Mouse (Mus musculus) thymus, postnatal 10 days (tissue): ENCODE measurements around the gene Mob3c.

ENCODE experiments used
- DNase-seq, 2 experiments: peaks; one replicate each; pipeline ENCODE4 v3.0.0; 2021; ENCODE audit warnings: low spot score in 2 of 2

The Mob3c gene

DNA sequence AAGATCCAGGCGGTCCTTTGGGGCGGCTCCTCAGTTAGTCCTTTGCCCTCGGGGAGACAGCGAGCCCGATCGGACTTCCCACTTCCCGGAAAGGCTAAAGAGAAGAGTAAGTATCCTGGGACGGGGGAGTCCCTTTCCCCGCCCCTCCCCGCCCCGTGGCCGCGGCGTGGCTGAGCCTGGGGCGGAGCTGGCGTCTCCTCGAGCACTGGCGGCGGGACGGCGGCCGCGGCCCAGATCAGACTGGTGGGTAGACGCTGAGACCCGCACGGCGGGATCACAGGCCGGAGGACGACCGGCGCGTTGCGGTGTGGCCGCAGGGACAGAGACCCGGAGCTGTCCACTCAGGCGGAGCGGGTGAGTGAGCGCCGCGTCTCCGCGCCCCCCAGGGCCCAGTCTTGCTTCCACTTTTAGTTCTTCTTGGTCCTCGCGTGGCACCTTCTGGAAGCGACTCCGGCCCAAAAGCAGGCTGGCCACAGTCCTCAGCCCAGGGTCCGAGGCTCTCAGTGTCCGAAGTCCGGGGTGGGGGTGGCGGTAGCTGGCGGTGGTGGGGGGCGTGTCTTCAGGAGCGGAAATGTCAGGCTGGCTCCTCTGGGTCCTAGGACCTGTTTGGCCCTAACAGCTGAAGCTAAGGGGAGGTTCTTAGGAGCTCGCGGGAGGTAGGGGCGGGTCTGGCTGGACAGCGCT lies at the start of gene Mob3c:
Gene Mob3c, plus strand, starts transcription at position 205 of the 684 bp plus-strand sequence.
- peak; percentile 32 to 50 for DNase-seq

DNA sequence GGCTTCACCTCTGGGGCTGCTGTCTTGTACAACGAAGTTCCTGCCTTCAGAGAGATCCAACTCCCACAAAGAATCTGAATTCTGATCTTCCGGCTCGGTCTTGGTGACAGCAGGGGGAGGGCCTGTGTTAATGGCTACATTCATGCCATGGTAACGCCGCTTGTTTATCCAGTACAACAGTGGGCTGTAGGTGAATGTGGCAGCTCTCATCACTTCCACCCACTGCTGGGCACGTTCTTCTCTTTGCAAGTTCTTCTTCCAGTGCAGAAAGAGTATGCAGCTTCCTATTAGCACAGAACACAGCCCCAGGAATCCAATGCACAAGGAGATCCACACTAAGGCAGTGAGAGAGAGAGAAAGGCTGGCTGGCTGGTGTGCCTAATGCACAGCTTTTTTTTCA lies 47.6 kb upstream of the Mob3c start:
- DNase-seq, result no peak

DNA sequence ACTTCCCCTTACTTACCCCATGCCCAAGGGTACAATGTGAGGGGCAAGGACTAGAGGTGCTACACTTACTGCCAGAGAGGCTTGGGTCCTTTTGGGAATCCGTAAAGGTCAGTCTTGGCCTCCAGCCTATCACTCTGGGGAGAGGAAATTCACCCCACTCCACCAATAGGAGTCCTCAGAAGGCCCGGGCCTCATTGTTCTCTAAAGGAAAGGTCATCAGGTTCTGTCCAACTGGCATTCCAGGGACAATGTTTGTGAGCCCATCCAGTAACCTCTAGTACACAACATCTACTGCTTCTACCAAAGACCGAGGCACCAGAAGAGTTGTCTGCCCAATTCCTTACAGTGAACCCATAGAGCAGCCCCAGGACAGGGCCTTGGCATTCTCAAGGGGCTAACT lies 47.0 kb upstream of the Mob3c start, which contains the start of gene Tex38:
Gene Tex38, minus strand, starts transcription at position 101 of the 400 bp plus-strand sequence.
- DNase-seq, result no peak

DNA sequence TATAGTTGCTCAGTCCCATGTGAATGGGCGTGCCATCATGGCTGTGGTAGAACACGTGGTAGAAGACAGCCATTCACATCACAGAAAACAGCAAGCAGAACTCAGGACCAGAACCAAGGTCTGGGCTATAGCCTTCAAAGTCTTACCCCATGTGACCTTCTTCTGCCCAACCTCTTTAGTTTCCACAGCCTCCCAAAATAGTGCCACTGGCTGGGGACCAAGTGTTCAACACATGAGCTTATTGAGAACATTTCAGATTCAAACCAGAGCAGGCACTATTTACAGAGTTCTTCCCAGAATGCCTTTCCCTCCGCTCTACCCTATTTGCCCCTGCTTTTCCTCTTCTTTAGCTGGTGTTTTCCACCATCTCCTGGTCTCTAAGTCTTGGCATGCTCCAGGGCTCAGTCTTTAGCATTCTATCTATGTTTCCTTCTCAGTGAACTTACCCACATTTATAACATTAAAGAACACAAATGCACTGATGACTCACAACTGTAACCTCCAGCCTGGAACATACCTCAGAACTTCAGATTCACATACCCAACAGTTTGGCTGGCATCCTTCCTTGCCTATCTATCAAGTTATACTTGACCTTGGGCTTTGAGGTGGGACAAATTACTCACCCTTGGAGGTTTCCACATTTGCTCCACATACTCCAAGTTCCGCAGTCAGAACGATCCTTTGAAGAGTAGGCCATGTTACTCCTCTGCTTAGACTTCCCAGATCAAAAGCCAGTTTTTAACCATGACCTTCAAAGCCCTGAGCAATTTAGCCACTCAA lies 45.7 kb upstream of the Mob3c start:
- no peak for DNase-seq

DNA sequence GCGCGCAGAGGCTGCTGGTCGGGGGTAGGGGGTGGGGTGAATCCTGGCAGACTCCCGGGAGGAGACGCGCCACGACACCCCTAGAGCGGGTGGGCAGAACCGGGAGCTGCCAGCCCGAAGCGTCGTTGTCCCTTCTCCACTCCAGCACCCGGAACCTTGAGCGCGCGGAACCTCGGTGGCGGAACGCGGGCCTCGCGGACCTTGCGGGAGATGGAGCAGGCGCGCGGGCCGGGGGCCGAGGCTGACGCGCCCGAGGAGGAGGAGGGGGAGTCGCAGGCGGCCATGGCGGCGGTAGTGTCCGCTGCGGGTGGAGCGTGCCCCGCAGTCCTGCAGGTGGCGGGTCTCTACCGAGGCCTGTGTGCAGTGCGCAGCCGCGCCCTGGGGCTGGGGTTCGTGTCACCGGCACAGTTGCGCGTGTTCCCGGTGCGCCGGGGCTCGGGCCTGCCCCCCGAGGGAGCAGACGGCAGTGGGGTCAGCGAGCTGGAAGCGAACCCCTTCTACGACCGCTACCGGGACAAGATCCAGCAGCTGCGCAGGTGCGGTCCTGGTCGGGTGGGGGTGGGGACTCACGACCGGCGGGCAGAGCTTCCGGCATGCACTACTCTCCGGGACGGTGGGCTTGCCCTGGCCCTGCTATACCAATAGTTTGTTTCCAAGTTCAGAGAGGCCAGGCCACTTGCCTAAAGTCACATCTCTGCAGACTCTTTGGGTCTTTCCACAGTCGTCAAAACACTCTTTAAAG lies 43.0 kb upstream of the Mob3c start, which contains the start of gene Atpaf1:
Gene Atpaf1, plus strand, starts transcription at position 44 of the 742 bp plus-strand sequence.
- peak; percentile 59 to 75 for DNase-seq

DNA sequence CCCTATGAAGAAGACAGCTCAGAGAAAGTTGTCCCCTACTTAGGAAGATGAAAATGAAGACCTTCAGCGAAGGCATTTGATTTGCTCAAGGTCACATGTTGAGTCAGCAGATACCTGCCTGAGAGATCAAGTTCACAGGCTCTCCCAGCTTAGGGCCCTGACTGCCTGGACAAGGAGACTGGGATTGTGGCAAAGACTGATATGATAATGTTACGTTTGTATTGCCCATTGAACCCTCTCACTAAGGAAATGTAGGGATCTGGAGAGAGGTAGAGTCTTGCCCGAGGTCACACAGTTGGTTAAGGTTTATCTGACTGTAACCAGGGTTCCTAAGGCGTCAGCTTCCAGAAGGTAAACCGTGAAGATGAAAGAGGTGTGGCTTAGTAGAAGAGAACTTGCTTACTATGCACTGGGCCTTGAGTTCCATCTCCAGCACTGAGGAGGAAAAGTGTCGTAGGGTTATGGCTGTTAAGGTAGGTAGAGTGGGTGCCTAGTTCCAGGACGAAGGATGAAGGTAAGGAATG lies 42.3 kb upstream of the Mob3c start:
- DNase-seq, result no peak

DNA sequence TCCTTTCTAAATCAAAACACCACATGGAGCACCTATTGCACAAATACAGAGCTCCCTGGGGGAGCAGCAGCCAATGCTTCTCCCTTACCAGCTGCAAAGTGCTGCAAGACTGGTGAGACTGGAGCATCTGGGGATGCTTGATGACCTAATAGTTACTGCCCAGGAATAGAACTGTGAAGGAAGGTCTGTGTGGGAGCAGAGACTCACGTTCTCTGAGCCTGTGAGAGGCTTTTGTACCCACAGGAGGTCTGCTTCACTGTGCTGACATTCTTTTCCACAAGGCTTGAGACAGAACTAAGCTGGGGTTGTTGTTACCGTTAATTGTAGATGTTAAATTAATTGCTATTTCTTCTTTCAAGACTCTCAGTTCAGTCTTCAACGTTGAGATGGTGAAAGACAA lies 37.0 kb upstream of the Mob3c start:
- no peak for DNase-seq

DNA sequence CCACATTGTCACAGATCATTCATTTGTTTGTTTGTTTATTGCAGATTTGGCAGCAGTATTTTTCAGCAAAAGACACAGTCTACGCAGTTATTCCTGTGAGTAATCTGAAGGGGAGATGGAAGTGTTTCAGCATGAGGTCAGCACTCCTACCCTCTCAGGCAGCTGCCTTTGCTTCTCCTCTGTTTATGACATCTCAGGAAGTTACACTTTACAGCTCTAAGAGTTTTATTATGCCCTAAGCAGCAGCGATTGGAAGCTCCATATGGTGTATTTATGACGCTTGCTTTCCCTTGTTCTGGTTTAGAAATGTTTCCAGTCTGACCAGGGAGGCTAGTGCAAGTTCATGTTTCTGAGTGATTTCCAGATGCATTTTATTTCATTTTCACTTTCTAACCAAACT lies 32.5 kb upstream of the Mob3c start:
- DNase-seq, result no peak

DNA sequence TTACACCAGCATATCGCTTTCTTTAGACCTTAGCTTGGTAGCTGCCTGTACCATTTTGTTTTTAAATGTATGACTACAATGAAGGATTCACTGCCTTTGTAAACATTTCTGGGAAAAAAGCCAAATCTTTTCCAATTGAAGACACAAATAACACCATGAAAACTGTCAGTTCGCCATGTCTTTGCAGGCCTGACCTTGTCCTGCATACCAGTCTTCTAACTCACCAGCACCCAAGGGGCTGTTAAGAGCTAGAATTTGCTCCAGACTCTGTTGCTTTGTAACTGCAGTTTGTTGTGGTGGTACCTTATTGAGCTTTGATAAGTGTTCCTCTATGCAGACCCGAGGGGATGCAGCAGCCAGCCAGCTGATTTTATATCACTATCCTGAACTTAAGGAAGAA lies 27.9 kb upstream of the Mob3c start:
- no peak for DNase-seq

DNA sequence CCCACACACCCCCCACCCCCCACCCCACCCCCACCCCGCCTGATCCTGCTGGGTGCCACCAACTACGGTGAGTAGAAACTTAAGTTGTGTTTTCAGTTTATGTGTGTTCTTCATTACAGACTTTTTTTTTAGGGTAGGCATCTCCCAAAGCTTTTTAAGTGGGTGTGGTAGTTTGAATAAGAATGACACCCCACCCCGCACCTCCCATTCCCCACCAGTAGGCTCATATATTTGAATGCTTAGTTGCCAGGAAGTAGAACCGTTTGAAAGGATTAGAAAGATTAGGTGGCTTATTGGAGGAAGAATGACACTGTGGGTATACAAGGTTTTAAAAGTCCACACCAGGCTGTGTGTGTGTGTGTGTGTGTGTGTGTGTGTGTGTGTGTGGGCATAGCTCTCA lies 15.6 kb upstream of the Mob3c start:
- no peak for DNase-seq

DNA sequence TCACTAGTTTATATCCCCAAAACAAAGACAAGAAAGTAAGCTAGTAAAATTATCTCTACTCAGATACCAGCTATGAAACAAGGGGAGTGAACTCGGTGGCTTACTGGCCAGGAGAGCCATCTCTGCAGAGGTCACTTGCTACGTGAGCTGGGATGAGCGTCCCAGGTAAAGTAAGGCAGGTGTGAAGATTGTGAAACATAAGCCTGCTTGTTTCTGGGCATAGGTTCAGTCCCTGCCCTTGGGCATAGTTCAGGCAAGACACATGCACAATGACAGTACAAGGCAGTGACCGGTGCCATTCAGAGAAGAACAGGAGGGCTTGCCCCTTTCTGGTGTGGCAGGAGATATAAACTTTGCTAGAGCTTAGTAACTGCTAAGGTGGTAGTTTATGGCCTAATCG lies 12.3 kb upstream of the Mob3c start:
- DNase-seq, result no peak

DNA sequence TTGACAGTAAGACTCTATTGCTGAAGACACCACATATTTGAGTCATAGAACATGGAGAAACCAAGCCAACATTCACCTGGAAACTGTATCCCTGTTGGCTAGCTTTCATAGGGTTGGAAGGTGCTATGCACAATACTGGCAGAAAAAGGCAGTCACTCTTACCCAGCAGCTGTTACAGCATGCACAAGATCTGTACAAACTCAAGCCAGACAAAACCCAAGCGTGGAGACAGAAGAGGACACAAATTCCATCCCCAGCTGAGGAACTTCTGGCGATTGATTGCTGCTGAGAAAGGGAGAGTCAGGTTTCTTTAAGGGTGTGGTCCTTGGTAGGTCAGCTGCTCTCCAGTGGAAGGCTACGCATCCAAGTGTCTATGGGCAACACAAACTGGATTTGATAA lies 7.7 kb upstream of the Mob3c start:
- no peak for DNase-seq

DNA sequence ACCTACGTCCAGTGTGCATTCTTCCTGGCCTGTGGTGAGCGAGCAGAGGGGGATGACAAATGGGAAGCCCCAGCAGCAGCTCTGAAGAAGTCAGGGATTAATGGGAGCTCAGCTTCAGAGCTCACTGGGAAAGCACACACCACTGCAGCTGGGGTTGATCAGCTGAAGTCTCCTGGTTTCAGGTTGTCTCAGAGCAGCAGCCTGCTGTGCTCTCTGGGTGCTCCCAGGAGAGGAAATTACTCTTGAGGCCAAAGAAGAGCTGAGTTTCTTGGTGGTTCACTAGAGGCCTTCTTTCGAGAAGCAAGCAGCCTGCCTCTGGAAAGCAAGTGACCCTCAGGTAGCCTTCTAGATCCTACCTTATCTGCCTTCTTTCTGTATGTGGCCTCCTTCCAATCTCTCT lies 6.9 kb upstream of the Mob3c start:
- DNase-seq, result no peak

DNA sequence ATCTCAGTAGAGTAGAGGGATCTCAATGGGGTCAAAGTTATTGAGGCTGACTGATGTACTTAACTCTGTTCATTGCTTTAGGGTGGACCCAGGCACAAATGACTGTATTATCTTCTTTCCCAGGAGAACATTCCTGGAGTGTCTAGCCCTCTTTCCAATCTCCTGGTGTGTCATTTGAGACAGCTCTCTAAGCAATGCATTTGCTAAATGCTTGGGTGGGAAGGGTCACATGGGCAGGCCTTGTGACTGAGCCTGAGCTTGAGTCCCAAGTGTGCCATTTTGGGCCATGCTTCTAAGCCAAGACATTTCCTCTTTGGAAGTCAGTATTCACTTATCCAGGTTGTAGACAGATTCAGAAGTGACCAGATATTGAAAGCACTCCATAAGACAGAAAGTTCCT lies 6.5 kb upstream of the Mob3c start:
- no peak for DNase-seq

DNA sequence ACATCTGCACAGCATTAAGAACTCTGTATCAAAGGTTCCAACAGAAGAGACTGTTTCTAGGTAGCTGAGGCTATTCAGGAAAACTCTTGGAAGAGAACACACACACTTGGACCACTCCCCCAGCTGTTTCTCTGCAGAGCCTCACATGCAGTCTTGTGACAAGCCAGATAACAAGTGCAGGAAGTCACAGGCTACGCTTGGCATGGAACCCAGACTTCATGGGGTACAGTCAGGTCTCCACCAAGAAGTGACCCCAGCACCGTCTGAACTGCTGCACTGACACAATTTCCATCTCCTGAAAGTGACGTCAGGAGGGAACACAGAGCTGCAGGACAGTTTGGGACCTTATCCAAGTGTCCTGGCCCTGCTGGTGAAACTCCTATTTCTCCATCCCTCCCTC lies 6.0 kb upstream of the Mob3c start:
- DNase-seq, result no peak

DNA sequence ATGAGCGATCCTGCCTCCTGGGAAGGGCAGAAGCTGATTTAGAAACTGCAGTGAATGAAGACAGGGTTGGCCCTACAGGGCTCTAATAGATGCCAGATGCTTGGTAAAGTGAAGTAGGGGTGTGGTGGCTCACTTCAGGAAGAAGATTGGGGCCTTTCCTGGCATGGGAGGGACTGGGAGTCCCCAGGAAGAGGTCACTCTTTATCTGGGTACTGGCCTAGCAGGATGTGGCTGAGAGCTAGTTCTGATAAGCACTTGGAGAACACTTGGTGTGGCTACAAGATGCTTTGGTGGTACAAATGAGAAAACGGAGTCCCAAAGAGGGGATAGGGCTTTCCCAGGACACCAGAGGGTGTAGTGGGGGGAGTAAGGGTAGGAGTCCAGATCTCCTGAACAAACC lies 3.7 kb upstream of the Mob3c start:
- DNase-seq, result no peak

DNA sequence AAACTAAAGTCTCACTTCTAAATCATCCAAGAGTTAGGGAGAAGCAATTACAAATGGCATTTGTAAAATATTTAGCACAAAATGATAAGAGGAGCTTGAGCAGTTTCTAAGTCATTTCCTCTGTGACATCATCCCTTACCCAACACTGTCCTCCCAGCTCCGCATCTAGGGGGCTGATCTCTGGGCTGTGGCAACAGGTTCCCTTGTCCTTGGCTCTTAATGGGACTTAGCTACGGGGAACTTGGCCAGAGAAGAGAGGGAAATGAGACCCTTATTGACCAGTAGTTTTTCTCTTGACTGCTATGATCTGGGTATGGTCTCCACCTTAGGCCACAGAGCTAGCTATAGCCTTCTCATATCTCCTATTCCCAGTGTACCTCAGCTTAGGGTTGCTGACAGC lies 2.6 kb upstream of the Mob3c start:
- DNase-seq, result no peak

DNA sequence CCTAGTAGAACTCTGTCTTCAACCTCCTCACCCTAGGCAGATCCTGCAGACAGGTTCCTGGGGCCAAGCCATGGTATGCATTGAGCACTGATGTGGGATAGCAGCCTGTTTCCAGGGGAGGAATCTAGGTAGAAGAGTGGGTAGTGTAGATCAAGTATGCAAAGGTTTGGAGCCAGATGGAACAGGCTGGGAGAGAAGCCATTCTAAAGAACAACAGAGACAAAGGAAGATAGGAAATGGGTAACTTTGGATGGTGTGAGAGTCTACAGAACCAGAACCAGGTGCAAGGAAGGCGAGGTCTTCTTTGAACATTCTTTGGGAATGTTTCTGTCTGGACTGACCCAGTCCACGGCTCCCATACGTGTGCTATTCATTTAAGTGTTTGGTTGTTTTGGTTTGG lies 826 bp upstream of the Mob3c start:
- DNase-seq, result no peak

DNA sequence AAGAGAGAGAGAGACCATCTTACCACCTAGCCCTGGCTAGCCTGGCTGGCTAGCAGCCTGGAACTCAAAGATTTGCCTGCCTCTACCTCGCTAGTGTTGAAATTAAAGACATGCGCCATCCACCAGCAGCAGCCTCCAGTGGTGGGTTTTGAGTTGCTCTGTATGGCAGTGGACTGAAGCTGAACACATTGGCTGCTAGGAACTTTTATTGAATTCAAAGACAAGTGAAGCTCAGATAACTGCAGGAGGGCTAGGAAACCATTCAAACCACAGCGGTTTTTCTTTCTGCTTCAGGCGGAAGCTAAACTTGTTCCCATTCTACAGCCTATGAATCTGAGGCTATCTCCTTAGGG lies 381 bp upstream of the Mob3c start:
- DNase-seq, result peak in 1 of 2 experiments; percentile 9

DNA sequence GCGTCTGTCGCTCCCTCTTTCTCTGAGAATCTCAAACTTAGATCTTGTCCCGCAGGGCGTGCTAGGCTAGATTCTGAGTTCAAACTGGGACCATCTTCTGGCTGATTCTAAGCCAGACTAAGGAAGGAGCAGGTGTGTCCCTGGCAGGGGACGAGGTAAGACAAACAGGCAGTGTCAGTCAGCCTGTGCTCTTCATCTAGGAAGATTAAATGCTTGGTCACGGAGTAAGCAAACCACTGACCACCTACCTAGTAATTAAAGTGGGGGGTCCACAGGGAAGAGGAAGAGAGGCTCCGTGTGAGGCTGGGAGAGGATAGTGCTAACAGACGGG lies 645 bp downstream of the Mob3c start:
- DNase-seq, result no peak

DNA sequence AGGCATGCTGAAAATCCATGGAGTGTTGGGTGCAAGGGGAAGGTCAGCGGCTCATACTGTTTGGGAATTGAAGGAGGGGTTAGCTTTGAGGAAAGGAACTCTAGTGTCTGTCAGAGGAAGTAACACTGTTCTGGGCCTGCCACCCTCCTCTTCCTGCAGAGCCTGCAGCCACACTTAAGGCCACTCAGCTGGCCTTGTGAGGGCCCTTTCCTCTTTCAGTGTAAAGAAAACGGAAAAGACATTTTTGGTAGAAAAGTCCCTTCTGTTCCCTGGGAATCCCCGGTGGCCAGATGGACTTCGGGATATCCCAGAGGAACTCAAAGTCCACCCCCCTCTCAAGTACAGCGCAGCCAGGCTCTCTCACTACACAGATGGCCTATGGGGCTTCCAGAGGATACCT lies 2.6 kb downstream of the Mob3c start:
- no peak for DNase-seq

DNA sequence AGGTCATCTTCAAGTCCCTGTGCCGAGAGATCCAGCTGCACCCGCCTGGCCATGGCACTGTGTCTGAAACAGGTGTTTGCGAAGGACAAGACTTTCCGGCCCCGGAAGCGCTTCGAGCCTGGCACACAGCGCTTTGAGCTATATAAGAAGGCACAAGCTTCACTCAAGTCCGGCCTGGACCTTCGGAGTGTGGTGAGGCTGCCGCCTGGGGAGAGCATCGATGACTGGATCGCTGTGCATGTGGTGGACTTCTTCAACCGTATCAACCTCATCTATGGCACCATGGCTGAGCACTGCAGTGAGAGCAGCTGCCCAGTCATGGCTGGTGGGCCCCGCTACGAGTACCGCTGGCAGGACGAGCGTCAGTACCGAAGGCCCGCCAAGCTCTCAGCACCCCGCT lies 3.3 kb downstream of the Mob3c start:
- DNase-seq, result no peak

DNA sequence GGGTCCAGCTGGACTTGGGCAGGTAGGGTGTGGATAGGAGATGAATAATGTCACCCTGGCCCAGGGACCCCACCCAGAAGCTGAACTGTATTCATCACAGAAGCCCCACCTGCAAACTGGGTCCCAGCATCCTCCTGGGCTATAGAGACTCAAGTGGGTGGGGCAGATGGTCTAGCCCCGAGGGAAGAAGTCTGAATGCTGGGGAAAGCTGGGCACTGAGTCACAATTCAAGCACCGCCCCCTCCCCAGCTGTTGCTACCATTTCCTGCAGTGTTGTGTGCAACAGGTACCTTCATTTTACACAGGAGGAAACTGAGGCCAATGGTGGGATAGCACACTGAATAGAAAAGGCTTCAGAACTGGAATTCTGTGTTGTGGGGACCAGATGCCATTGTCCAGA lies 4.1 kb downstream of the Mob3c start:
- DNase-seq, result no peak
